Mouse (Mus musculus): Measurements from ENCODE around the gene Ewsr1.

Gene Ewsr1

GRCm38 (mm10) chr11:5098736-5099542, at the start of gene Ewsr1, which contains the start of gene Rhbdd3:
TSS of gene Ewsr1 (minus strand) at chr11:5099266.
TSS of gene Rhbdd3 (plus strand) at chr11:5098926.
- peak; percentile 99 for DNase-seq

GRCm38 (mm10) chr11:5145600-5145999, 46.5 kb upstream of the Ewsr1 start:
- no peak for DNase-seq

- DNase-seq = no peak
Measured at GRCm38 (mm10) chr11:5141965-5142364, 42.9 kb upstream of the Ewsr1 start.

GRCm38 (mm10) chr11:5141252-5141651, 42.2 kb upstream of the Ewsr1 start:
- no peak for DNase-seq

GRCm38 (mm10) chr11:5140619-5141018, 41.6 kb upstream of the Ewsr1 start:
- DNase-seq = no peak

GRCm38 (mm10) chr11:5139372-5139771, 40.3 kb upstream of the Ewsr1 start:
- DNase-seq = no peak

GRCm38 (mm10) chr11:5138642-5139041, 39.6 kb upstream of the Ewsr1 start:
- DNase-seq = no peak

GRCm38 (mm10) chr11:5135914-5136313, 36.8 kb upstream of the Ewsr1 start:
- no peak for DNase-seq

- DNase-seq = no peak
Measured at GRCm38 (mm10) chr11:5132751-5133150, 33.7 kb upstream of the Ewsr1 start.

GRCm38 (mm10) chr11:5130111-5130665, 31.1 kb upstream of the Ewsr1 start:
- DNase-seq = no peak

- no peak for DNase-seq
Measured at GRCm38 (mm10) chr11:5129035-5129480, 30.0 kb upstream of the Ewsr1 start.

- no peak for DNase-seq
Measured at GRCm38 (mm10) chr11:5125713-5126112, 26.6 kb upstream of the Ewsr1 start.

GRCm38 (mm10) chr11:5114931-5115581, 16.0 kb upstream of the Ewsr1 start:
- DNase-seq = peak; percentile 94

- no peak for DNase-seq
Measured at GRCm38 (mm10) chr11:5113645-5114044, 14.6 kb upstream of the Ewsr1 start.

- DNase-seq = no peak
Measured at GRCm38 (mm10) chr11:5109441-5109840, 10.4 kb upstream of the Ewsr1 start.

GRCm38 (mm10) chr11:5103986-5104509, 5.0 kb upstream of the Ewsr1 start:
- no peak for DNase-seq

- no peak for DNase-seq
Measured at GRCm38 (mm10) chr11:5102384-5102783, 3.3 kb upstream of the Ewsr1 start.

- DNase-seq = no peak
Measured at GRCm38 (mm10) chr11:5101641-5102040, 2.6 kb upstream of the Ewsr1 start.

GRCm38 (mm10) chr11:5100801-5101200, 1.7 kb upstream of the Ewsr1 start:
- DNase-seq = no peak

- DNase-seq = no peak
Measured at GRCm38 (mm10) chr11:5100283-5100682, 1.2 kb upstream of the Ewsr1 start.

- peak; percentile 77 for DNase-seq
Measured at GRCm38 (mm10) chr11:5099576-5100183, 614 bp upstream of the Ewsr1 start.

- DNase-seq = peak; percentile 36
Measured at GRCm38 (mm10) chr11:5098035-5098735, 881 bp downstream of the Ewsr1 start.
